In genomic region chr1:90245533-90245932, GRCm38 (mm10) we compare ENCODE assay signal across 11 mouse cellular contexts. TPM values are rescaled to one million over a fixed set of nuclear protein-coding genes. Genes with fewer than 3 reads are reported as not detected.
DNase-seq lines count a peak whose midpoint lies in the region; ATAC-seq and TF ChIP-seq lines count a peak whose summit lies in the region.
"Had no signal": no experiment of that assay in that cellular context is flagged by ENCODE, and none has a peak within 500 bp of the region (broad histone marks: within the 10 kb centered on the region; RNA-seq: fewer than 3 reads in every experiment).

No protein-coding gene starts in this region.

- TF ChIP-seq POLR2A in lung, adult 2 months (IDR thresholded peaks at IDR 0.05; ENCODE audit: borderline replicate concordance, extremely low read depth, low read depth, low read length), result no peak

- intact Hi-C loops in heart, postnatal 10 days (cut with DNase I), result loop anchor here (1.0 kb wide), 1 partner anchor 185 kb away; no protein-coding TSS in a partner anchor

- peaks cover 47% of the 10 kb centered on the region for H3K4me1 ChIP-seq in heart, embryonic 12.5 days (replicated peaks)
- no peaks in the 10 kb centered on the region for H3K4me1 ChIP-seq in lung, adult 2 months (ENCODE audit: control insufficient read depth, insufficient read depth, low read length)
- H3K4me1 ChIP-seq in embryonic facial prominence, embryonic 10.5 days, result peaks cover 32% of the 10 kb centered on the region
- H3K4me1 ChIP-seq in midbrain, embryonic 13.5 days (replicated peaks), result peaks cover 24% of the 10 kb centered on the region

- no peaks in the 10 kb centered on the region for H3K27me3 ChIP-seq in heart, embryonic 12.5 days (replicated peaks)
- peaks cover 4% of the 10 kb centered on the region; the same call in 1 of the 2 replicates for H3K27me3 ChIP-seq in embryonic facial prominence, embryonic 10.5 days (replicated peaks; ENCODE audit: low read depth, poor library complexity, severe bottlenecking)
- H3K27me3 ChIP-seq in midbrain, embryonic 13.5 days, result no peaks in the 10 kb centered on the region

- no peak overlapping the region for H3K4me2 ChIP-seq in heart, embryonic 12.5 days
- H3K4me2 ChIP-seq in midbrain, embryonic 13.5 days (replicated peaks), result no peak overlapping the region

- no peak for ATAC-seq in heart, embryonic 12.5 days (ENCODE audit: insufficient number of reproducible peaks, low FRiP score)
- 0 out of 2 replicates have a peak, but pooled peaks have one; percentile 28 for ATAC-seq in midbrain, embryonic 13.5 days

- H3K27ac ChIP-seq in heart, embryonic 12.5 days (ENCODE audit: poor library complexity, severe bottlenecking), result peak overlapping the region; percentile 52
- H3K27ac ChIP-seq in embryonic facial prominence, embryonic 10.5 days (replicated peaks), result peak overlapping the region; percentile 2; the same call in 1 of the 2 replicates
- H3K27ac ChIP-seq in midbrain, embryonic 13.5 days, result no peak overlapping the region

- H3K36me3 ChIP-seq in heart, embryonic 12.5 days, result no peaks in the 10 kb centered on the region
- H3K36me3 ChIP-seq in embryonic facial prominence, embryonic 10.5 days (replicated peaks), result no peaks in the 10 kb centered on the region
- H3K36me3 ChIP-seq in midbrain, embryonic 13.5 days, result no peaks in the 10 kb centered on the region

- H3K9me3 ChIP-seq in heart, embryonic 12.5 days (replicated peaks), result no peaks in the 10 kb centered on the region
- no peaks in the 10 kb centered on the region for H3K9me3 ChIP-seq in embryonic facial prominence, embryonic 10.5 days
- no peaks in the 10 kb centered on the region for H3K9me3 ChIP-seq in midbrain, embryonic 13.5 days

- DNase-seq in heart, postnatal 10 days, result no peak
- DNase-seq in lung, adult 2 months, result no peak
- DNase-seq in lung, postnatal 14 days, result no peak
- no peak for DNase-seq in embryonic facial prominence, embryonic 10.5 days (ENCODE audit: low spot score)
- DNase-seq in cerebellum, adult 18-20 months, result no peak
- no peak for DNase-seq in gastrocnemius, postnatal 4 days (ENCODE audit: low spot score in 2 of 2)
- DNase-seq: gastrocnemius, postnatal 10 days; lung, postnatal 36 days; retina, postnatal 1 day had no signal

- 0 out of 2 replicates have a peak, but pooled peaks have one; percentile 5 for TF ChIP-seq CTCF in lung, adult 2 months (IDR thresholded peaks at IDR 0.05; ENCODE audit: insufficient read depth, low read length)

- no peak overlapping the region for H3K4me3 ChIP-seq in heart, embryonic 12.5 days
- H3K4me3 ChIP-seq in lung, adult 2 months (replicated peaks; ENCODE audit: extremely low read depth, low read depth, low read length), result no peak overlapping the region
- no peak overlapping the region for H3K4me3 ChIP-seq in embryonic facial prominence, embryonic 10.5 days
- no peak overlapping the region for H3K4me3 ChIP-seq in midbrain, embryonic 13.5 days (replicated peaks)

- WGBS in heart, embryonic 12.5 days, result 68% methylated on average over 7 of the region's 7 CpGs
- WGBS in lung, adult 2 months, result 88% methylated on average over 7 of the region's 7 CpGs
- WGBS in embryonic facial prominence, embryonic 10.5 days, result 81% methylated on average over 7 of the region's 7 CpGs
- 83% methylated on average over 7 of the region's 7 CpGs for WGBS in midbrain, embryonic 13.5 days

- H3K9ac ChIP-seq in heart, embryonic 12.5 days, result no peak overlapping the region
- H3K9ac ChIP-seq in midbrain, embryonic 13.5 days (replicated peaks), result no peak overlapping the region

RNA-seq across cellular contexts. Expression of gene Ackr3, which starts 41.8 kb away (rescaled TPM):
- 49.4 and 52.2 TPM in 2 replicates for polyA plus RNA-seq in heart, embryonic 12.5 days (2016; fragmentation: Nextera tagmentation; extraction: Ambion mirVana)
- 10 to 100 TPM; 45.4 to 48.9 TPM for total RNA-seq in heart, postnatal 10 days (2021)
- polyA plus RNA-seq in lung, adult 2 months (2012; rRNA removed), result 89.3 and 96.4 TPM in 2 replicates
- polyA plus RNA-seq in embryonic facial prominence, embryonic 10.5 days (2016; fragmentation: Nextera tagmentation; extraction: Ambion mirVana), result 20.0 and 22.4 TPM in 2 replicates
- 16.1 and 17.1 TPM in 2 replicates for polyA plus RNA-seq in midbrain, embryonic 13.5 days (2015; fragmentation: Nextera tagmentation; extraction: Ambion mirVana)
- total RNA-seq in gastrocnemius, postnatal 4 days (2021), result 10 to 100 TPM; 12.7 to 18.9 TPM
